Mouse (Mus musculus): ENCODE data around the gene Hist1h4j. TPM values are rescaled to one million over a fixed set of nuclear protein-coding genes. Genes with fewer than 3 reads are reported as not detected.
"Not testable (repeated sequence)": the region's sequence is repeated elsewhere in the genome, so short reads cannot be mapped to it uniquely, and the experiment has no call there.

The Hist1h4j gene
- polyA plus RNA-seq, 1 experiment from 2014 or later = 1.0 TPM

DNA sequence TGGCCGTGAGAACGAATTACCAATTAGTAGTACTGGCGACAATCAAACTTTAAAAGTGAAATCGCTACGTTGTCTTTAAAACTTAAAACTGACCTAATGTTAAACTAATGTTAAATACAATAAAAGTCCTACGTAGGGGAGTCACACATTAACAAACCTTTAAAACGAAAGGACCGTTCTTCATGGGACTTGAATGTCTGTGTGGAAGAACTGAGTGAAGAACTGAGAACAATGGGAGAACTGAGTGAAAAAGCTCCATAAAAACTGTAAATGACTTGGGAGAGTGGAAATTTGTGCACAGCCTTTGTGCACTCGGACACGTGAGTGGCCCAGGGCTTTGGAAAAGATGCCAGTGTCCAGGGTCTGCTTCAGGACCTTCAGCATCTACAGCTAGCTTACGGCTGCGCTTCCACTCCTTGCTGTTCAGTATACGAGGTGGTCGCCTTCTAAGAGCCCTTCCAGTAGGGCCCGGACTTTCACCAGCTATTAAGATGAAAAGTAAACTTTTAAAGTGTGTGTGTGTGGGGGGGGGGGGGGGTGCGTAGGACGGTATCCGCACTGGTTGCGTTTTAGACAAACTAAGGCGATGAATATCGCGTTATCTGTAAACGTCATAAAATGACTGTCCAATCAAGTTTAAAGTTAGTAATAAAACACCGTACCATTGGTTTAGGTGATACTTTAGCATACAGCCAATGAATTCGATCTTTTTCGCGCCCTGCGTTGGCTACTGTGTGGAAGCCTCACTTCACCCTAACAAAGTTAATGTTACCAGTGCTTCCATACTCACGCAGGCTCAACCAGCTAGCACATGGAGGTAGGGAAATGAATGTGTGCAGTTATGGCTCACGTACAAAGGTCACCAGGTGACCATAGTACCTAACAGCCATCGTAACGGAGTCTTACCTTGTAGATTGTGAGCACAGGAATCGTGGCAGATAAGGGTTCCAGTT is 44.2 kb downstream of the Hist1h4j start:
- Histone ChIP-seq H3K4me3 (ENCODE audit: low read depth, low read length) (peak overlapping the region; percentile 46), H3K27ac (ENCODE audit: low read depth, low read length) (peak overlapping the region; percentile 98), H3K27me3 (ENCODE audit: control insufficient read depth, insufficient read depth, low read length) (no peaks in the 10 kb centered on the region), H3K4me2 (peak overlapping the region; percentile 94), H3K36me3 (ENCODE audit: control insufficient read depth, insufficient read depth, low read length) (no peaks in the 10 kb centered on the region), H3K9me3 (ENCODE audit: control insufficient read depth, low read length) (no peaks in the 10 kb centered on the region), H3K4me1 (ENCODE audit: control insufficient read depth, insufficient read depth, low read length) (peaks cover 22% of the 10 kb centered on the region), H3K9ac (ENCODE audit: low read length) (peak overlapping the region; percentile 79)
- ATAC-seq (ENCODE audit: low FRiP score) (peak; percentile 84), DNase-seq (ENCODE audit: low spot score, missing footprints) (peak; percentile 97)
- WGBS = 5% methylated on average over 33 of the region's 33 CpGs

DNA sequence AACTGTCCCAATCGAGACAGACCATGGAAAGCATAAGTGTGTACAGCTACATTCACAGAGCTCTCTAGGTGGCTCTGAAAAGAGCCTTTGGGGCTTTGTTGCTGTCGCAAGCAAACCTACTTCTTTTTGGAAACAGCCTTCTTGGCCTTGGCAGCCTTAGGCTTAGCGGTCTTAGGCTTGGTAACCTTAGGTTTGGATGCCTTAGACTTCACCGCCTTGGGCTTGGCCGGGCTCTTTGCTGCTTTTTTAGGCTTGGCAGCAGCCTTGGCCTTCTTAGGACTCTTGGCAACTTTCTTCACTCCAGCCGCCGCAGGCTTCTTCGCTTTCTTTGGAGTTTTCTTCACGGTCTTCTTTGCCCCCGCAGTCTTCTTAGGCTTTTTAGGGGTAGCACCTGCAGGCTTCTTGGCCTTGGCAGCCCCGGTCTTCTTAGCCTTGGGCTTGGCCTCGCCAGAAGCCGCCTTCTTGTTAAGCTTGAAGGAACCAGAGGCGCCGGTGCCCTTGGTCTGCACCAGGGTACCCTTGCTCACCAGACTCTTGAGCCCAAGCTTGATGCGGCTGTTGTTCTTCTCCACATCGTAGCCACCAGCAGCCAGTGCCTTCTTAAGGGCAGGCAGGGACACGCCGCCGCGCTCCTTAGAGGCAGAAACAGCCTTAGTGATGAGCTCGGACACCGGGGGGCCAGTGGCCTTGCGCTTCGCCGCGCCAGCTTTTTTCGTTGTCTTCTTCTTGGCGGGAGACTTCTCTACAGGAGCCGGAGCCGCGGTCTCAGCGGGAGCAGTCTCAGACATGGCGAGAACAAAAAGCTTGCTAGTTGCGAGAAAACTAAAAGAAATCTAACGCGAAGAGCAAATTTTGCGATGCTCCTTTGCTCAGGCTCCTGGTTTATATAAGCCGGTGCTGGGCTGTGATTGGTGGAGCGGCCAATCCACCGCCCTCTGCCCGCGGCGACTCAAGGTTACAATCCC is 45.2 kb downstream of the Hist1h4j start, which contains the start of gene Hist1h1b:
Gene Hist1h1b, minus strand, starts transcription at position 859 of the 965 bp plus-strand sequence.
- peaks cover 28% of the 10 kb centered on the region for H3K4me1 ChIP-seq (ENCODE audit: control insufficient read depth, insufficient read depth, low read length)
- H3K9me3 ChIP-seq (ENCODE audit: control insufficient read depth, low read length) = no peaks in the 10 kb centered on the region
- under 1% methylated on average over 44 of the region's 44 CpGs for WGBS
- H3K4me3 ChIP-seq (ENCODE audit: low read depth, low read length) = peak within 1 kb of the TSS; percentile 46
- peak; percentile 97 for DNase-seq (ENCODE audit: low spot score, missing footprints)
- peak within 1 kb of the TSS; percentile 98 for H3K27ac ChIP-seq (ENCODE audit: low read depth, low read length)
- H3K4me2 ChIP-seq = peak within 1 kb of the TSS; percentile 94
- ATAC-seq (ENCODE audit: low FRiP score) = peak; percentile 60
- H3K36me3 ChIP-seq (ENCODE audit: control insufficient read depth, insufficient read depth, low read length) = no peaks in the 10 kb centered on the region
- H3K27me3 ChIP-seq (ENCODE audit: control insufficient read depth, insufficient read depth, low read length) = no peaks in the 10 kb centered on the region
- peak within 1 kb of the TSS; percentile 79 for H3K9ac ChIP-seq (ENCODE audit: low read length)

DNA sequence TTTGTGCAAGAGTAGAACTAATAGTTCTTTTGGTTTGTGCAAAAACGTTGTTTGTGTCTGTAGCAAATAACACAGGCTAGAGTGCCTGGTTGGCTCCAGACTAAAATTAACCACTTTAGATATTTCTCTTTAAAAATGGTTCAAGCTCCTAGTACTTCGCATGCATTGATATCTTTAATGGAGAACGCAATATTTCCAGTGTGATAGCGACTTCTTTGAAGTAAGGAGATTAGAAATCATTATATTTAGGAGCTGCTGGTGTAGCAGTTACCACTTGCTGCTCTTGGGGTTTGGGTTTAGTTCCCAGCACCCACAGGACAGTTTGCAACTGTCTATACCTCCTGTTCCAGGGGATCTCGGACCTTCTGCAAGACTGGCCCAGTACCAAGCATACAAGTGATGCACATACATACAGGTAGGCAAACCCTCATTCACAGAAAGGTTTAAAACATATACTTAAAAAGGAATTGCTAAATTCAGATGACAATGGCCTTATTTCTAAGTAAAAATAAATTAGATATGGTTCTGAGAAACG is 46.2 kb downstream of the Hist1h4j start:
- no peak overlapping the region for H3K4me3 ChIP-seq (ENCODE audit: low read depth, low read length)
- no peaks in the 10 kb centered on the region for H3K27me3 ChIP-seq (ENCODE audit: control insufficient read depth, insufficient read depth, low read length)
- peak overlapping the region; percentile 94 for H3K4me2 ChIP-seq
- no peaks in the 10 kb centered on the region for H3K36me3 ChIP-seq (ENCODE audit: control insufficient read depth, insufficient read depth, low read length)
- H3K27ac ChIP-seq (ENCODE audit: low read depth, low read length) = peak overlapping the region; percentile 98
- DNase-seq (ENCODE audit: low spot score, missing footprints) (peak; percentile 93), ATAC-seq (ENCODE audit: low FRiP score) (no peak)
- H3K9me3 ChIP-seq (ENCODE audit: control insufficient read depth, low read length) = no peaks in the 10 kb centered on the region
- WGBS = 49% methylated on average over 6 of the region's 6 CpGs
- H3K4me1 ChIP-seq (ENCODE audit: control insufficient read depth, insufficient read depth, low read length) = peaks cover 33% of the 10 kb centered on the region
- H3K9ac ChIP-seq (ENCODE audit: low read length) = no peak overlapping the region

DNA sequence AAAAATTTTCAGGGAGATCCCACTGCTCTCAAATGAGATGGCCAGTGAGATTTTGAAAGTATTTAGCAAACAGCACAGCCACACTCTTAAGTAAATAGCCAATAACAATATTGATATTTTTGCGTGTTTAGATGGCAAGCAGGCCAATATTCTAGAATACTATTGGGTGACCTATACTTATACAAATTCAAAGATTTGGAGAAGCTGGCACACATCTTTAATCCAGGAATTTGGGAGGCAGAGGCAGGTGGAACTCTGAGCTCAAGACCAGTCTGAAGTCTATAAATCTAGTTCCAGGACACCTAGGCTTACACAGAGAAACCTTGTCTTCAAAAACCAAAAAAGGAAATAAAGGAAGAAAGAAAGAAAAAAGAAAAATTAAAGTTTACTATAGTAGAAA is 46.8 kb downstream of the Hist1h4j start:
- Histone ChIP-seq H3K27me3 (ENCODE audit: control insufficient read depth, insufficient read depth, low read length) (no peaks in the 10 kb centered on the region), H3K4me1 (ENCODE audit: control insufficient read depth, insufficient read depth, low read length) (peaks cover 34% of the 10 kb centered on the region), H3K27ac (ENCODE audit: low read depth, low read length) (no peak overlapping the region), H3K9ac (ENCODE audit: low read length) (no peak overlapping the region), H3K36me3 (ENCODE audit: control insufficient read depth, insufficient read depth, low read length) (no peaks in the 10 kb centered on the region), H3K4me2 (no peak overlapping the region), H3K9me3 (ENCODE audit: control insufficient read depth, low read length) (no peaks in the 10 kb centered on the region), H3K4me3 (ENCODE audit: low read depth, low read length) (no peak overlapping the region)
- no peak for ATAC-seq (ENCODE audit: low FRiP score)
- 92% methylated on average over 1 of the region's 1 CpGs for WGBS
- DNase-seq (ENCODE audit: low spot score, missing footprints) = peak; percentile 90

DNA sequence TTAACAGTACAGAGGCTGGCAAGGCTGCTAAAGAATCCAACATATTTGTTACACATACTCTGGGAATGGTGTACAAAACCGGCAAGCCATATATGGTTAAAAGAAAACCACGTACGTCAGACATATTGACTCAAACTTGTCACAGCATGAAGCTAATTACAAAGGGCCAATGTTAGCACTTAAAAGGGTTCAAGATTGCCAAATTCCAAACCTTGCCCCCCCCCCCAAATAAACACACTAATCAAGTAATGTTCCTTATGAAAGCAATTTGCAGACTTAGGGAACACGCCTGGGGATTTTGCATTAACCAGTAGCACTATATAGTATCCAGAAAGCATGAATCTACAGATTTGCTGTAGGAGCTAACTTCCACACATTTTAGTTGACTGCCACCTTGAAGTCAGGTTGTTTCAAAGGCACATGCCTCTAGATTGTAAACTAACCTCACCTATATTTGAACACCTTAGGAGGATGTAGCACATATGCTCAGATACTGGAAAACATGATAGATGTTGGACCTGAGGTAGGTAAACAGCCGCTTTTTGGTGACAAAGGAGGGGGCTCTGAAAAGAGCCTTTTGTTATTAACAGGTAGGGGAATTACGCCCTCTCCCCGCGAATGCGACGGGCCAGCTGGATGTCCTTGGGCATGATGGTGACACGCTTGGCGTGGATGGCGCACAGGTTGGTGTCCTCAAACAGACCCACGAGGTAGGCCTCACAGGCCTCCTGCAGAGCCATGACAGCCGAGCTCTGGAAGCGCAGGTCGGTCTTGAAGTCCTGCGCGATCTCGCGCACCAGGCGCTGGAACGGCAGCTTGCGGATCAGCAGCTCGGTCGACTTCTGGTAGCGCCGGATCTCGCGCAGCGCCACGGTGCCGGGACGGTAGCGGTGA is 47.7 kb downstream of the Hist1h4j start:
- H3K9ac ChIP-seq (ENCODE audit: low read length) = peak overlapping the region; percentile 77
- H3K4me1 ChIP-seq (ENCODE audit: control insufficient read depth, insufficient read depth, low read length) = peaks cover 34% of the 10 kb centered on the region
- ATAC-seq (ENCODE audit: low FRiP score) (peak; percentile 0; the same call in 1 of the 2 replicates), DNase-seq (ENCODE audit: low spot score, missing footprints) (peak; percentile 96)
- H3K36me3 ChIP-seq (ENCODE audit: control insufficient read depth, insufficient read depth, low read length); H3K9me3 ChIP-seq (ENCODE audit: control insufficient read depth, low read length); H3K27me3 ChIP-seq (ENCODE audit: control insufficient read depth, insufficient read depth, low read length): not testable (repeated sequence)
- WGBS = under 1% methylated on average over 12 of the region's 35 CpGs
- peak overlapping the region; percentile 87 for H3K27ac ChIP-seq (ENCODE audit: low read depth, low read length)
- H3K4me3 ChIP-seq (ENCODE audit: low read depth, low read length) = peak overlapping the region; percentile 38
- peak overlapping the region; percentile 57 for H3K4me2 ChIP-seq

DNA sequence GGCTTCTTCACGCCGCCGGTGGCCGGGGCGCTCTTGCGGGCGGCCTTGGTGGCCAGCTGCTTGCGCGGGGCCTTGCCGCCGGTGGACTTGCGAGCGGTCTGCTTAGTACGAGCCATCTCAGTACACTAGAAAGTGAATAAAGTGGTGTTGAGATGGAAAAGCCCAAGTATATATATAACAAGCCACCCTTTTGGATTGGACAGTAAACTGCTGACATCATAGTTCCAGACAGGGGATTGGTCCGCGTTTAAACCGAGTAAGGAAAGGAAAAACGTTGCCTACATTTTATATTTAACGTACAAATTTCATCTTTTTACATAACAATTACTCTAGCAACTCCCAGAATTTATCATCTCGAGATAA is 48.4 kb downstream of the Hist1h4j start, which contains the start of gene Hist1h3i:
Gene Hist1h3i, minus strand, starts transcription at position 116 of the 363 bp plus-strand sequence.
- peak; percentile 96 for DNase-seq (ENCODE audit: low spot score, missing footprints)
- Histone ChIP-seq H3K4me1 (ENCODE audit: control insufficient read depth, insufficient read depth, low read length) (peaks cover 36% of the 10 kb centered on the region), H3K4me2 (peak within 1 kb of the TSS; percentile 57), H3K9me3 (ENCODE audit: control insufficient read depth, low read length) (no peaks in the 10 kb centered on the region), H3K9ac (ENCODE audit: low read length) (peak within 1 kb of the TSS; percentile 77), H3K4me3 (ENCODE audit: low read depth, low read length) (peak within 1 kb of the TSS; percentile 38), H3K27ac (ENCODE audit: low read depth, low read length) (peak within 1 kb of the TSS; percentile 87), H3K27me3 (ENCODE audit: control insufficient read depth, insufficient read depth, low read length) (no peaks in the 10 kb centered on the region), H3K36me3 (ENCODE audit: control insufficient read depth, insufficient read depth, low read length) (no peaks in the 10 kb centered on the region)
- 1% methylated on average over 13 of the region's 20 CpGs for WGBS
- peak; percentile 71 for ATAC-seq (ENCODE audit: low FRiP score)

DNA sequence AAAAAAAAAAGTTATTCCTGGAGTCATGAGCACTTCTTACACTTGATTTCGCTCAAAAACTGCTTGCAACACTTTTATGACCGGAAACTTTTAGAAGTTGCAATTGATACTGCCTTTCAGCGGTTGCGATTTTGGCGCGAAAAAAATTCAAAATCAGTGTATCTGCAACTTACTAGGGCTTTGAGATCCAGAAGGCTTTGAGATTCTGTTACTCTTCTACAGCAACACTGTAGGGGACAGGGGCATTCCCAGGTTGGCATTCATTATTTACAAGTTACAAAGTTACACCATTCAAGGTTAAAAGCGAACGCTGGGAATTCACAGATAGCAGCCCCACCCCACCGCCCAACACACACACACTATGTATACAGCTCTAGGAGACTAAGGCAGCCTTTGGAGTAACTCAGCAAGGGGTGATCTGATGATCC is 48.9 kb downstream of the Hist1h4j start:
- ATAC-seq (ENCODE audit: low FRiP score) = no peak
- no peaks in the 10 kb centered on the region for H3K9me3 ChIP-seq (ENCODE audit: control insufficient read depth, low read length)
- peak overlapping the region; percentile 87 for H3K27ac ChIP-seq (ENCODE audit: low read depth, low read length)
- DNase-seq (ENCODE audit: low spot score, missing footprints) = peak; percentile 97
- peaks cover 39% of the 10 kb centered on the region for H3K4me1 ChIP-seq (ENCODE audit: control insufficient read depth, insufficient read depth, low read length)
- peak overlapping the region; percentile 38 for H3K4me3 ChIP-seq (ENCODE audit: low read depth, low read length)
- H3K4me2 ChIP-seq = peak overlapping the region; percentile 57
- peak overlapping the region; percentile 68 for H3K9ac ChIP-seq (ENCODE audit: low read length)
- no peaks in the 10 kb centered on the region for H3K27me3 ChIP-seq (ENCODE audit: control insufficient read depth, insufficient read depth, low read length)
- under 1% methylated on average over 9 of the region's 9 CpGs for WGBS
- H3K36me3 ChIP-seq (ENCODE audit: control insufficient read depth, insufficient read depth, low read length) = no peaks in the 10 kb centered on the region

DNA sequence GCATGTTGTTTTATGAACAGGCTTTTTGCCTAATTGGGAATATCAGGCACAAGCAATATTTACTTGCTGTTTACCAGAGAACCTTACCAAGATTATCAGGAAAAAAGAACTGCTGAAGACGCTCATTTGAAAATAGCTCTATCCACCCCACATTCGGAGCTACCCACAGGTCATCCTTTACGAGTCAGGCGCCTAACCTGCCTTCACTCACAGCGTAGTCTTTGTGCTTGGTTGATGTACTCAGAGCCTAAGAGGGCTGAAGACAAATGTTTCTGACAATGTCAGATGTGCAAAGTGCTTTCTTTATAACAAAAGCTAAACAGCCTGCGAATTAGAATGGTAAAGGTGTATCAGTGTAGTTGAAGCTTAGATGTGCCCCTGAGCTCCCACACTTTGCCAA is 49.4 kb downstream of the Hist1h4j start:
- H3K4me1 ChIP-seq (ENCODE audit: control insufficient read depth, insufficient read depth, low read length) = peaks cover 39% of the 10 kb centered on the region
- no peaks in the 10 kb centered on the region for H3K27me3 ChIP-seq (ENCODE audit: control insufficient read depth, insufficient read depth, low read length)
- WGBS = 23% methylated on average over 6 of the region's 6 CpGs
- H3K36me3 ChIP-seq (ENCODE audit: control insufficient read depth, insufficient read depth, low read length) = no peaks in the 10 kb centered on the region
- peak overlapping the region; percentile 68 for H3K9ac ChIP-seq (ENCODE audit: low read length)
- no peak overlapping the region for H3K4me3 ChIP-seq (ENCODE audit: low read depth, low read length)
- H3K27ac ChIP-seq (ENCODE audit: low read depth, low read length) = peak overlapping the region; percentile 87
- H3K4me2 ChIP-seq = peak overlapping the region; percentile 57
- peak; percentile 86 for DNase-seq (ENCODE audit: low spot score, missing footprints)
- no peak for ATAC-seq (ENCODE audit: low FRiP score)
- H3K9me3 ChIP-seq (ENCODE audit: control insufficient read depth, low read length) = no peaks in the 10 kb centered on the region

Data from midbrain, embryonic 11.5 days (tissue).